Mouse (Mus musculus): ENCODE results near the gene Qrich2. TPM values are rescaled to one million over a fixed set of nuclear protein-coding genes. Genes with fewer than 3 reads are reported as not detected.

The Qrich2 gene
- polyA plus RNA-seq, 1 experiment from 2014 or later, result not detected

DNA sequence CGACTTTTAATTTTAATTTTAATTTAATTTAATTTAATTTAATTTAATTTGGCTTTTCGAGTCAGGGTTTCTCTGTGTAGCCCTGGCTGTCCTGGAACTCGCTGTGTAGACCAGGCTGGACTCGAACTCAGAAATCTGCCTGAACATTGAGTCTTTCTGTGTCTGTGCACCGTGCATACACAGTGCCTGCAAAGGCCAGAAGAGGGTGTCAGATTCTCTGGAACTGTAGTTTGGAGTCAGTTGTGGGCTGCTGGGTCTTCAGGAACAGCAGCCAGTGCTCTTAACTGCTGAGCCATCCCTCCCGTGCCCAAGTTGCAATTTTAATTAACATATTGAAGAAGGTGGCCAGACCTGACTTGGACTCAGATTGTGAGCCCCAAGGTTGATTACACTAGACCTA is 25.3 kb upstream of the Qrich2 start:
- Histone ChIP-seq H3K4me3 (replicated peaks; ENCODE audit: low read length) (no peak overlapping the region), H3K9ac (peak overlapping the region; percentile 97; the same call in 1 of the 2 replicates), H3K27me3 (ENCODE audit: control insufficient read depth, insufficient read depth, low read length) (no peaks in the 10 kb centered on the region), H3K36me3 (replicated peaks; ENCODE audit: control insufficient read depth, insufficient read depth) (peaks cover 14% of the 10 kb centered on the region), H3K4me2 (replicated peaks) (peak overlapping the region; percentile 75), H3K9me3 (ENCODE audit: control insufficient read depth, low read length) (no peaks in the 10 kb centered on the region), H3K27ac (no peak overlapping the region), H3K4me1 (replicated peaks; ENCODE audit: control insufficient read depth, insufficient read depth, low read length) (peaks cover 18% of the 10 kb centered on the region)
- WGBS, result 71% methylated on average over 6 of the region's 6 CpGs
- DNase-seq (ENCODE audit: low spot score), result no peak
- no peak for ATAC-seq (ENCODE audit: low FRiP score)

DNA sequence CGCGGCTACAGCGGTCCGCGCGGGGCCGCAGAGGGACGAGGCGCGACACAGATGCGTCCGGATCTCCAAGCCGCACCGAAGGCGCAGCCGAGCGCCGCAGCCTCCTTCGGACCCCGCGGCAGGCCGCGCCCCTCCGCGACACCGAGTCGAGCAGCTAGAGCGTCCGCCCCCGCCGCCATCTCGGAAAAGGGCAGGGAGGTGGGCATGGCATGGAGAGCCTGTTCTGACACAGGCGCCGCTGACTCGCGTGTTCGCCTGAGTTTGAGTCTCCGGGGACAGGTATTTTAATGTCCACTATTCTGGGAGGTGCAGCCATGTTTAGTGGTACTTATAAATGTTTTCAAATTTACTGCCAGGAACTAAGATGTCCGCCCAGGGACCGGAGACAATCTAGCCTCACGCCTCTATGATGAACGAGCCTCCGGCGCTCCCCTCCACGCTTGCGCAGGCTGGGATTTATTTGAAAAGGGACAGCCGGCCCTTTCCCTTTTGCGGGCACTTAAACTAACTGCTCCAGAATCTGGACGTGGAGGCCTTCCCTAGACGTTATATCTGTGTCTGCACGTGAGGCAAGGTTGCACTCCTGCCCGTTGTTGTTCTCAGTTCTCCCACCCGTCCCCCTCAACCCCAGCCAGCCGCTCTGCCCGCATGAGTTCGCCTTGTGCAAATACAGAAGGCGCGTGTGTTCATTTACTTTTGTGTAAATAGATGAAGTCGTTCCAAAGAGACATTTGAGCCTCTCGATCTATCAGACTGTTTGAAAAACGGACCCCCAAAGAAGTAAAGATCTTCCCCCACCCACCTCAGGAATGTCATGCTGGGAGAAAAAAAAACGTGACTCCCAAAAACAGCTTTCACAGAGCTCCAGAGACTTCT is 24.4 kb upstream of the Qrich2 start:
- no peaks in the 10 kb centered on the region for H3K27me3 ChIP-seq (ENCODE audit: control insufficient read depth, insufficient read depth, low read length)
- under 1% methylated on average over 57 of the region's 62 CpGs for WGBS

DNA sequence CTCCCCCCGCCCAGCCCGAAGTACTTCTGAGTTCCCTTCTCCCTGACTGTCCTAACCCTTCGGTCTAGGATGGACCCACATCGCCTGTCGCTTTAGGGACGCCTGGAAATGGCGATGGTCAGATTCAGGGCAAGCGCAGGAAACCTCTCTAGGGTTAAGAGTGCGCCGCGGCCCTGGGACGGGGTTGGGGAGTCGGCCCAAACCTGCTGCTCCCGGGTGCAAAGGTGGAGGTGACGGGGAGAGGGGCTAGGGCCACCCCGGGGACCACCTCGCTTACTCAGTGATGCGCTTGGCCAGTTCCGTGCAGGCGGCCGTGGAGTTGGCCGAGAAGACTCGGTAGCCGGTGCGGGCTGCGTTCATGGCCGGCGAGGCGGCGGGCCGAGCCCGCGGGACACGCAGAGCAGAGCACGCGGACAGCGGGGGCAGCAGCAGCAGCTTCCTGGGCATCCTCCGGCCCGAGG is 23.8 kb upstream of the Qrich2 start:
- H3K9ac ChIP-seq, result peak overlapping the region; percentile 97
- no peak for DNase-seq (ENCODE audit: low spot score)
- peaks cover 29% of the 10 kb centered on the region for H3K36me3 ChIP-seq (replicated peaks; ENCODE audit: control insufficient read depth, insufficient read depth)
- H3K27me3 ChIP-seq (ENCODE audit: control insufficient read depth, insufficient read depth, low read length), result no peaks in the 10 kb centered on the region
- H3K4me1 ChIP-seq (replicated peaks; ENCODE audit: control insufficient read depth, insufficient read depth, low read length), result peaks cover 13% of the 10 kb centered on the region
- peak overlapping the region; percentile 90 for H3K4me3 ChIP-seq (replicated peaks; ENCODE audit: low read length)
- peak overlapping the region; percentile 91 for H3K27ac ChIP-seq
- ATAC-seq (ENCODE audit: low FRiP score), result peak; percentile 50
- under 1% methylated on average over 27 of the region's 39 CpGs for WGBS
- no peaks in the 10 kb centered on the region for H3K9me3 ChIP-seq (ENCODE audit: control insufficient read depth, low read length)
- peak overlapping the region; percentile 75 for H3K4me2 ChIP-seq (replicated peaks)

More for the DNA sequence above, 24.4 kb upstream of the Qrich2 start:
- peaks cover 22% of the 10 kb centered on the region for H3K36me3 ChIP-seq (replicated peaks; ENCODE audit: control insufficient read depth, insufficient read depth)
- peak overlapping the region; percentile 75 for H3K4me2 ChIP-seq (replicated peaks)
- H3K4me1 ChIP-seq (replicated peaks; ENCODE audit: control insufficient read depth, insufficient read depth, low read length), result peaks cover 18% of the 10 kb centered on the region
- H3K9me3 ChIP-seq (ENCODE audit: control insufficient read depth, low read length), result no peaks in the 10 kb centered on the region
- H3K4me3 ChIP-seq (replicated peaks; ENCODE audit: low read length), result peak overlapping the region; percentile 90
- DNase-seq (ENCODE audit: low spot score), result peak; percentile 88
- peak overlapping the region; percentile 97 for H3K9ac ChIP-seq
- H3K27ac ChIP-seq, result peak overlapping the region; percentile 91
- peak; percentile 94 for ATAC-seq (ENCODE audit: low FRiP score)

DNA sequence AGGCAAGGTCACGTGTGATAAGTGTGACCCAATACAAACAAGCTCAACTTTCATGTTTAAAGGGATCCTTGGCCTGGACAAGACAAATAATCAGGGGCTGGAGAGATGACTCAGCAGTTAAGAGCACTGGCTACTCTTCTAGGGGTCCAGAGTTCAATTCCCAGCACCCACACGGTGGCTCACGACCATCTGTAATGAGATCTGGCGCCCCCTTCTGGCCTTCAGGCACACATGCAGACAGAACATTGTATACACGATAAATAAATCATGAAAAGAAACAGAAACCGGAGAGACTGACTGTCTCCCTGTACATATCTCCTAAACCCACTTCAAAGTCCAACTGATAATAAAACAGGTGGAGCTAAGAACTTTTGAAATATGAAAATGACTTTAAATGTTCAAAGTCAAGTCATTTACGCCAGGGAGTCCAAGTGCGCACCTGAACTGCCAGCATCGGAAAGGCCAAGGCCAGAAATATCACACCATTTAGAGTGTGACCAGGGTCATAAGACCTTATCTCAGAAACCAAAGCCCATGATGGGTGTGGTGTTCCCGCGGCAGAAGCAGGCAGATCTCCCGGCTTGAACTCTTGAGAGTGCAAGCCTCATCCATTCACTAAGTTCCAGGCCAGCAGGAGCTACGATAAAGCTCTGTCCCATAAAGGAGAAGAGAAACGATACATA is 22.8 kb upstream of the Qrich2 start:
- Histone ChIP-seq H3K27me3 (ENCODE audit: control insufficient read depth, insufficient read depth, low read length) (no peaks in the 10 kb centered on the region), H3K36me3 (replicated peaks; ENCODE audit: control insufficient read depth, insufficient read depth) (peaks cover 37% of the 10 kb centered on the region), H3K4me3 (replicated peaks; ENCODE audit: low read length) (peak overlapping the region; percentile 90), H3K9ac (peak overlapping the region; percentile 97), H3K9me3 (ENCODE audit: control insufficient read depth, low read length) (no peaks in the 10 kb centered on the region), H3K27ac (no peak overlapping the region), H3K4me2 (replicated peaks) (peak overlapping the region; percentile 75), H3K4me1 (replicated peaks; ENCODE audit: control insufficient read depth, insufficient read depth, low read length) (peaks cover 10% of the 10 kb centered on the region)
- DNase-seq (ENCODE audit: low spot score) (no peak), ATAC-seq (ENCODE audit: low FRiP score) (no peak)
- 74% methylated on average over 14 of the region's 14 CpGs for WGBS

DNA sequence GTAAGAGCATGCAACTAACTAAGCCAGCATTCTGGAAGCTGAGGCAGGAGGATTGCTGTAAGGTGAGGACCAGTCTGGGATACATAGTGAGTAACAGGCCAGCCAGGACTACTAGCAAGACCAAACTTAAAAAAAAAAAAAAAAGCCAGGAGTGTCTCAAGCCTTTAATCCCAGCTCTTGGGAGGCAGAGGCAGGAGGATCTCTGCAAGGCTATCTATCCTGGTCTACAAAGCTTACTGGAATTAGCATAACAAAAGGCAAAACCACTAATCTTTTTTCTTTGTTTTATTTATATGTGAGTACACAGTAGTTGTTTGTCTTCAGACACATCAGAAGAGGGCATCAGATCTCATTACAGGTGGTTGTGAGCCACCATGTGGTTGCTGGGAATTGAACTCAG is 22.2 kb upstream of the Qrich2 start:
- Histone ChIP-seq H3K4me2 (replicated peaks) (no peak overlapping the region), H3K27me3 (ENCODE audit: control insufficient read depth, insufficient read depth, low read length) (no peaks in the 10 kb centered on the region)

DNA sequence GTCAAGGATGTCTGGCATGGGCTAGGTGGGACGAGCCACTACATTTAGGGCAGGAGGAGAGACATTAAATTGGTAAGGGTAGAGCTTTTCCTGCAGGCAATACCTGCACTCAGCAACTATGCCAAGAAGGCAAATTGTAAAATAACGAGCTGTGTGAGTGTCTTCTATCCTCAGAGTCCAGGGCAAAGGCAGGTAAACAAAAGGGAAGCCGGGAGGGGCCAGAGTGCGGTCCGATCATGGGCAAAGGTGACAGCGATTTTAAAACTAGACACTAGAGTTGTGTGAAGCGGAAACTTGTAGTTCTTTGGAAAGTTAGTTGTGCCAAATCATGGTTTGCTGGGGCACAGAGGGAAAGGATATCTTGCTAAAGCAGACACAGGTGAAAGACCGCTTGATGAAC is 18.2 kb upstream of the Qrich2 start:
- Histone ChIP-seq H3K9me3 (ENCODE audit: control insufficient read depth, low read length) (no peaks in the 10 kb centered on the region), H3K4me2 (replicated peaks) (no peak overlapping the region), H3K4me1 (replicated peaks; ENCODE audit: control insufficient read depth, insufficient read depth, low read length) (peaks cover 5% of the 10 kb centered on the region), H3K9ac (no peak overlapping the region), H3K27ac (no peak overlapping the region), H3K4me3 (replicated peaks; ENCODE audit: low read length) (no peak overlapping the region), H3K36me3 (replicated peaks; ENCODE audit: control insufficient read depth, insufficient read depth) (peaks cover 81% of the 10 kb centered on the region), H3K27me3 (ENCODE audit: control insufficient read depth, insufficient read depth, low read length) (no peaks in the 10 kb centered on the region)
- ATAC-seq (ENCODE audit: low FRiP score) (no peak), DNase-seq (ENCODE audit: low spot score) (no peak)
- WGBS, result 93% methylated on average over 8 of the region's 8 CpGs

More for the DNA sequence above, 22.2 kb upstream of the Qrich2 start:
- Histone ChIP-seq H3K4me1 (replicated peaks; ENCODE audit: control insufficient read depth, insufficient read depth, low read length) (peaks cover 10% of the 10 kb centered on the region), H3K4me3 (replicated peaks; ENCODE audit: low read length) (no peak overlapping the region), H3K9me3 (ENCODE audit: control insufficient read depth, low read length) (no peaks in the 10 kb centered on the region), H3K9ac (no peak overlapping the region), H3K27ac (no peak overlapping the region), H3K36me3 (replicated peaks; ENCODE audit: control insufficient read depth, insufficient read depth) (peaks cover 44% of the 10 kb centered on the region)
- DNase-seq (ENCODE audit: low spot score), result no peak
- no peak for ATAC-seq (ENCODE audit: low FRiP score)

DNA sequence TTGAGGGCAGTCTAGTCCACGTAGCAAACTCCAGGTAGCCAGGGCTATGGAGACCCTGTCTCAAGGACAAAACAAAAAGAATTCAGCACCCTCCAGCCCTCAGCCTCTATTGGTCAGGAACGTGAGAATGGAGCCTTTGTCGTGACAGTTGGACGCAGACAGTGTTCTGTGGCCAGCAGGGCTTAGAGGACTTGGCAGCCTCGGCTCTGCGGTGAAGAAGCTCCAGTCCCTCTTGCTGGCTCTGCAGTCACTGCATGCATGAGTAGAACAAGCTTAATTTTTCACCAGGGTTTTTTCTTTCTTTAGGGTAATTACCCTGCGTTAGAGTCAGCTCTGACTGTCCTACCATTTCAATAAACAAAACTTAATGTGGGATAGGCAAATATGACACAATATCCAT is 15.7 kb upstream of the Qrich2 start:
- H3K36me3 ChIP-seq (replicated peaks; ENCODE audit: control insufficient read depth, insufficient read depth), result peaks cover 96% of the 10 kb centered on the region
- 79% methylated on average over 7 of the region's 7 CpGs for WGBS
- DNase-seq (ENCODE audit: low spot score), result no peak

DNA sequence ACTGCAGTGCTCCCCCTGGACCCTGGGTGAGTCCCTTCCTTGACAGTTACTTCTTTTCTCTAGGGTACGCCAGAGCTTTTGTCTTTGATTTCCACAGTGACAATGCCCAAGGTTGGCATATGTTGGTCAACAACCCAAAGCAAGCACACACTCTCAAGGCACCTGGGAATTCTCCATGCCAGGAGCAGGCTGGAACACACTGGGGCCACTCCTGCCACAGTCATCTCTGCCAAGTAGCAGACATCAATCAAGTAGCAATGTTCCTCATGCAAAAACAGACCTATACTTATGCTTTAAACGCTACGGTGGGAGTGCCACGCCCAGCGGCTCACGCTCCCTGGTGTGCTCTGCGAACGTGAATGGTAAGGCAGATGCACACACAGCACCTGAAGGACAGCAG is 14.9 kb upstream of the Qrich2 start:
- H3K4me3 ChIP-seq (replicated peaks; ENCODE audit: low read length), result no peak overlapping the region
- H3K9ac ChIP-seq, result no peak overlapping the region
- H3K36me3 ChIP-seq (replicated peaks; ENCODE audit: control insufficient read depth, insufficient read depth), result peaks cover 96% of the 10 kb centered on the region
- H3K27ac ChIP-seq, result no peak overlapping the region
- no peaks in the 10 kb centered on the region for H3K9me3 ChIP-seq (ENCODE audit: control insufficient read depth, low read length)
- ATAC-seq (ENCODE audit: low FRiP score) (no peak), DNase-seq (ENCODE audit: low spot score) (no peak)
- 95% methylated on average over 8 of the region's 8 CpGs for WGBS
- H3K4me1 ChIP-seq (replicated peaks; ENCODE audit: control insufficient read depth, insufficient read depth, low read length), result no peaks in the 10 kb centered on the region
- no peaks in the 10 kb centered on the region for H3K27me3 ChIP-seq (ENCODE audit: control insufficient read depth, insufficient read depth, low read length)
- no peak overlapping the region for H3K4me2 ChIP-seq (replicated peaks)

More for the DNA sequence above, 15.7 kb upstream of the Qrich2 start:
- Histone ChIP-seq H3K27me3 (ENCODE audit: control insufficient read depth, insufficient read depth, low read length) (no peaks in the 10 kb centered on the region), H3K4me2 (replicated peaks) (no peak overlapping the region), H3K4me1 (replicated peaks; ENCODE audit: control insufficient read depth, insufficient read depth, low read length) (no peaks in the 10 kb centered on the region), H3K9me3 (ENCODE audit: control insufficient read depth, low read length) (no peaks in the 10 kb centered on the region), H3K27ac (no peak overlapping the region), H3K9ac (no peak overlapping the region), H3K4me3 (replicated peaks; ENCODE audit: low read length) (no peak overlapping the region)
- no peak for ATAC-seq (ENCODE audit: low FRiP score)

DNA sequence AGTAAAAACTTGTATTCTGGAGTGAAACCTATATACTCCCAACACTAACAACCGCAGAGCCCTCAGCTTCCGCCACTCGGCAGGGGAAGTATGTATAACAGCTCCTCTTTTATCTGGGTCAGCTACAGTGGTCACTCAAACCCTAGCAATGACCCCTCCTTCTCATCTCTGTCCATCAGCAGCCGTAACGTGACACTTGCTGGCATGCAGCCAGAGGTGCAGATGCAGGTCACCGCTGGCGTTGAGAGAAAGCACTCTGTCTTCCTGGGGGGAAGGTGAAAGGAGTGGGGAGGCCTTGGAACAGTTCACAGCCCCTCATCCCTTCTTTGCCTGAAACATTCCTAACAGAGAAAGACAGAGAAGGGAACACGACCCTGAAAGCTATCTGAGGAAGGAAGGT is 13.8 kb upstream of the Qrich2 start:
- H3K36me3 ChIP-seq (replicated peaks; ENCODE audit: control insufficient read depth, insufficient read depth), result peaks cover 96% of the 10 kb centered on the region
- ATAC-seq (ENCODE audit: low FRiP score), result no peak
- no peak overlapping the region for H3K4me2 ChIP-seq (replicated peaks)
- no peak overlapping the region for H3K27ac ChIP-seq
- no peaks in the 10 kb centered on the region for H3K27me3 ChIP-seq (ENCODE audit: control insufficient read depth, insufficient read depth, low read length)
- H3K4me1 ChIP-seq (replicated peaks; ENCODE audit: control insufficient read depth, insufficient read depth, low read length), result no peaks in the 10 kb centered on the region
- H3K9me3 ChIP-seq (ENCODE audit: control insufficient read depth, low read length), result no peaks in the 10 kb centered on the region
- no peak for DNase-seq (ENCODE audit: low spot score)
- 60% methylated on average over 8 of the region's 8 CpGs for WGBS
- no peak overlapping the region for H3K4me3 ChIP-seq (replicated peaks; ENCODE audit: low read length)
- H3K9ac ChIP-seq, result no peak overlapping the region

Data from hindbrain, embryonic 14.5 days (tissue).